Mouse (Mus musculus) heart, postnatal 0 days (tissue): ENCODE measurements at regions not wholly inside any gene's neighbourhood (a gene's known extent, or its start where the extent isn't known, plus 50 kb on each side); places are given as distances from the start of the nearest gene placed in this dataset.

ENCODE experiments used
- CTCF ChIP-seq: IDR thresholded peaks from 2 replicates; pipeline ENCODE4 v1.5.1; 2016; ENCODE audit warnings: antibody characterized with exemption, control low read depth, low read depth
- EP300 ChIP-seq: IDR thresholded peaks from 2 replicates; pipeline ENCODE4 v1.6.1; 2016; ENCODE audit warnings: antibody characterized with exemption, low read depth

DNA sequence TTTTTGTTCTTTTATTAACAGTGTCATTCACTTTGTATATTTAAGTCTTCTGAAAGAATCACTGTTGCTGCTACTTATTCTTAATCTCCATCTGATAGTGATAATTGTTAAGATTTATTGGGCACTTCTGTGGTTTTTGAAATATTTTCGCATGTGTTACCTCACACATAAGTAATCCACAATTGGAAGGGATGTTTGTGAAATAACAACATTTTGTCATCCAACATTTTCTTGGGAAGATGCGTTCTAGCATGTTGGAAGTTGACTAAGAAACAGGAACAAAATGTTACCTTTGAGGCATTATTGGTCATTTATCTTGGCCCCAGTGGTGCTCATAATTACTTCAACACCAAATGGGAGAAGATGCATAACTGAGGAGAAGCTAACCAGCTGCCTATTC lies 323.4 kb upstream of the Btbd3 start:
- no peak for TF ChIP-seq CTCF
- no peak for TF ChIP-seq EP300
